Mouse (Mus musculus) hindlimb bud, embryonic 11.5 days (tissue): ENCODE data around the gene Zfand2a.

Experiments
- DNase-seq: peaks from one replicate; pipeline ENCODE4 v3.0.0-alpha.2; 2012; ENCODE audit warnings: low read depth, low spot score; ENCODE audit errors: extremely low spot score

Gene Zfand2a

DNA sequence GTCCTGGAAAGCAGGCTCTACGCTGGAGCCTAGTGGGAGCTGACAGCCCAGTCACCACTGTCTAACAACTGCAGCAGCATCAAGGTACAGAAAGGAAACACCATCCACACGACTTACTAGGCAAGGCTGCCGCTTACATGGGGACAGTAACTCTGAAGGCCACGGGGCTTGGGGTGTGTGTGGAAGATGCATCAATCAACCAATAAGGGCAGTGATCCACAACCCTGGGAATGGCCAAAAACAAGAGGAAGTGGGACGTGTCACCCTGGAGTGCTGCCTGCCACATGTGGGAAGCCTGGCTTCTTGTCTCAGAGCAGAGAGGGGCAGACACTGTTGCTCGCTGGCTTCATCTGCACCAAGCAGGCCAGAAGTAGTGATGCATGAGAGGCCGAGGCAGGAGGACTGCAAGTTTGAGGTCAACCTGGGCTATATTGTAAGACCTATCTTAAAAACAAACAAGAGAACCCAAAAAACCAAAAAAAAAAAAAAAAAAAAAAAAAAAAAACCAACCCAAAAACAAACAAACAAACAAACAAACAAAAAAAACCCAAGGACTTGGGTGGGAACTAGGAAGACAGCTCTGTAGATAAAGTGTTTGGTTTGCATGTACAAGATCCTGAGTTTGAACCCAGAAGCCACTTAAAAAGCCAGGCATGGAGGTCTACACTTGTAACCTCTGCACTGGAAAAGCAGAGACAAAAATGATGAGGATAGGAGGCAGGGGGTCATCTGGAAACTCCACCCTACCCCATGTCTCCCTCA is 51.4 kb downstream of the Zfand2a start:
- DNase-seq: no peak

DNA sequence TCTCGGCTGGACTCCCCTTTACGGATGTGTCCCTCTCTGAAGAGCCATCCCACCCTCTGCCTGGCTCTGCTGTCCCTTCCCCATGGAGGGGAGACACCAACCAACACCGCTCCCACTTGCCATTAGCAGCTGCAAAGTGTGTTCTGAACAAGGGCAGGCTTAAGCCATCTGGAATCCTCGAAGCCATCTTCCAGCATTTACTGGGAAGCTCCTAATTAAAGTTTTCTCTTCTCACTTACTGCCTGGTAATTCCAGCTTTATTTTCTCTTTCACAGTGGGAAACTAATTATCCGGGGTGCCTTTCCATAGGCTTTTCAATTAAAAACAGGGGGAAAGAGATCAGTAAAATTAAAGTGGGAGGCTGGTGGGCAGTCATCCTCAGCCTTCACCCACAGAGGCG is 52.0 kb downstream of the Zfand2a start:
- DNase-seq: no peak

DNA sequence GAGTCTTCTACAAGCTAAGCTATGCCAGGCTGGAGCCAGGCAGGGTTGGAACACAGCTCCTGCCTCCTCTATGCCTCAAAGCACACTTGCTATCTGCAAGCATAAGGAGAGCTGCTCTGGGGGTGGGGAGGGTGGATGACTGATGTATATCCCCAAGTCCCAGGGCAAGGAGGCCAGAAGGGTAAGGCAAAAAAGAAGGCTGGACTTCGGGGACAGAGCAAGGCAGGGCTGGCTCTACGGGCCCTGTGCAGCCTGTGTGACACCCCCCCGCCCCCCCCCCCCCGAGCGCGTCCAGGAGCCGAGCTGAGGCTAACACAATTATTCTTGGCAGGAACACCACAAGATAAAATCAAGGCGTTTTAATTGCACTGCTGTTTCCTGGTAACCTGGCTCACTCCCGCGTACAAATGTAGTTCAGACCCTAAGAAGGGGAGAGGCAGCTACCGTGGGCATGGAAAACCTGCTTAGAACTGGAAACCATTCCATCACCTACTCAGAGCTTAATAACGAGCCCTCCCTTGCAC is 54.5 kb downstream of the Zfand2a start:
- no peak for DNase-seq

DNA sequence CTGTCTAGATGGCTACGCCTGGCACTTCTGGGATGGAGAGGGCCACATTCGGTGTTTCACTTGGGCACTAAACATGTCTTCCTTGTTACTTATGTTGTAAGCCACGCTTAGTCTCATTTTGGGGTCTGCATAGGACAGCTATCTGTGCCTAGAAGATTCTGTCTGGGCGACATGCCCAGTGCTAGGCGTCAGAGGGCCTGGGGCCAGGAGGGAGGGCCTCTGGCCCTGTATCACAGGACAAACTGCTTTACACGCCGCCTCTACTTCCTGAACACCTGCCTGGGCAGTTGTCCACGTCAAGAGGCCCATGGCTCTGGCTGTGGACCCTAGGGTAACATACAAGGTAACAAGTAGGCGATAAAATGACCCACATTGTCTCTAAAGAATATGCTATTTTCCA is 56.4 kb downstream of the Zfand2a start:
- DNase-seq: no peak

DNA sequence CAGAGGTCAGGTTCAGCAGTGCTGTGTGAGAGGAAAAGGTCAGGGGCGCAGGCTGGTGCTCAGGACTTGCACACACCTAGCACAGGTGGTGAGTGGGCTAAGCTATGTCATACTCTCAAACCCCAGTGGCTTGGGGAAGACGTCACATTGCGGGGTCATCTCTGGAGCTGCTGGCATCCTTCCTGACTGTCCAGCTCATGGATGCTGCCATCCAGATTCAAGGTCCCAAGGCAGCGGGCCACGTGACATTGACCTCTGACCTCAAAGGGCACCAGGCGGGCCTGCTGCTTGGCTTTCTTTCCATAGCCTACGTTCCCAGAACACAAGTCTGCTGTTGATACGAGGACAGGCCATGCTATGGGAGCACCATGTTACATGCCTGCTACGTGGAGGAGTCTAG is 57.3 kb downstream of the Zfand2a start:
- no peak for DNase-seq

DNA sequence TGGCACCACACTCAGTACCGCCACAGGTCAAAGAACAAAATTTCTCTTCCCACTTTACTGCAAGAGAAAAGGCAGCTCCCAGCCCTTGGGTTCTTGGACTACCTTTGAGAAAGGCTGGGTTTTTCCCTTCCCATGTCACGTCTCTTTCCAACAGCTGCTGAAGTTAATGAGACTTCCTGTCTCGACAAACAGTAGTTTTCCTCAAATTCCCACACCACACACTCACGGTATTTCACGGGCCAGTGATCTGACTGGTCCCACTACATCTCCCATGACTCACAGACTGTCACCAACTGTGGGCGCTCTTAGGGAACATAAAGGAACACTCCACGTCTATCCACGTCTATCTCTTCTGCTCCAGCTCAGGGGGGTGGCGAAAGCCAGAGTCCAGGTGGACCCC is 59.2 kb downstream of the Zfand2a start:
- DNase-seq: no peak

DNA sequence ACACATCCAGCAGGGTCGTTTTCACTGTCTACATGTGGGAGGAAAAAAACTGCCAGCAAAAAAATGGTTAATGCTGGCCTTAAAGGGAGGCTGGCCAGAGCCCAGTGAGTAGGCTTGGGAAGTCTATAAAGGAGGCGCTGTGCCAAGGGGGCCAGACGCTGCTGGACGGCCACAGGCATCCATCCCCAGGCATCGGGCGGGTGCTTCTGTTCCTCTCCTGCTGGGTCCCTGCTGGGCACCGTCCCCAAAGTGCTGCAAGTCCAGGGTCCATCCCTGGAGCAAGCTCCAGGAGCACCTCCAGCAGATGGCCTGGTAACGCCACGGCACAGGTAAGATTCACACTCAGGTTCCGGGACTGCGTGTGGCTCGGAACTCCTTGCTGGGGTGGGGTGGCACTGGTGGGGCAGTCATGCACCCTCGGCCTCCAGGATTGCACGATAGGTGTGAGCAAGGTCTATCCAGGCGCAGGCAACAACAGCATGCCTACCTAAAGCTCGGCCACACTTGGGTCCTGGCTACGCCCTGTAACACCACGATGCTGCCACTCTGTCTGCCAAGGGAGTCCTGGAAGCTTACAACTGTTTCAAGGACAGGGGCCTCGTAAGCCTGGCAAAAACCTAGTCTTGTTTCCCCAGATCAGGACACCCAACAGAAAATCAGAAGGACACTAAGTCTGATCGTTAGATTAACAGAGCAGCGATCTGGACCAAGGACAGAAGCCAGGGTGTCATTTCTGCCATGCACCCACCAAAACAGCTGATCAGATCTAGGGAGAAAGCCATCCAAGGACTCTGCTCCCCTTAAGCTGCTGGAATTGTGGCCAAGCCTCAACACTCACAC is 61.1 kb downstream of the Zfand2a start, which contains the start of gene Gper1:
TSS of gene Gper1 (plus strand) at position 126 of the 840 bp plus-strand sequence.
- DNase-seq: no peak
